Mouse (Mus musculus) splenic B cell, adult 2 months (primary cell): ENCODE measurements around the gene Fnbp1.
"Not testable (repeated sequence)": the region's sequence is repeated elsewhere in the genome, so short reads cannot be mapped to it uniquely, and the experiment has no call there.

Experiments used
- DNase-seq: peaks from one replicate; pipeline ENCODE4 v3.0.0-alpha.2; 2011; ENCODE audit warnings: low read depth, low spot score
- H3K27me3 ChIP-seq: 2 replicates; pipeline ENCODE4 v1.6.1; 2012; ENCODE audit warnings: mild to moderate bottlenecking, low read length, moderate library complexity, mixed read lengths; ENCODE audit not compliant: control insufficient read depth, poor library complexity, insufficient read depth, severe bottlenecking
- H3K36me3 ChIP-seq: 2 replicates; pipeline ENCODE4 v1.6.1; 2012; ENCODE audit warnings: mild to moderate bottlenecking, low read length, moderate library complexity, mixed read lengths; ENCODE audit not compliant: control insufficient read depth, poor library complexity, insufficient read depth, severe bottlenecking

Fnbp1 gene

GRCm38 (mm10) chr2:31141867-31142454 lies at the start of gene Fnbp1:
Fnbp1 (minus strand) TSS chr2:31142008.
- H3K27me3 ChIP-seq, result no peaks in the 10 kb centered on the region
- DNase-seq, result peak; percentile 93

GRCm38 (mm10) chr2:31189654-31190053 lies 47.8 kb upstream of the Fnbp1 start:
- H3K27me3 ChIP-seq, result no peaks in the 10 kb centered on the region
- DNase-seq, result no peak
- peaks cover 1% of the 10 kb centered on the region for H3K36me3 ChIP-seq

More at GRCm38 (mm10) chr2:31141867-31142454, at the start of gene Fnbp1:
- H3K36me3 ChIP-seq, result no peaks in the 10 kb centered on the region

- Histone ChIP-seq H3K27me3 (no peaks in the 10 kb centered on the region), H3K36me3 (peaks cover 1% of the 10 kb centered on the region)
- DNase-seq, result no peak
Observed at GRCm38 (mm10) chr2:31188691-31189090, 46.9 kb upstream of the Fnbp1 start.

GRCm38 (mm10) chr2:31183830-31184229 lies 42.0 kb upstream of the Fnbp1 start:
- Histone ChIP-seq H3K36me3 (peaks cover 1% of the 10 kb centered on the region), H3K27me3 (no peaks in the 10 kb centered on the region)
- peak; percentile 24 for DNase-seq

GRCm38 (mm10) chr2:31182786-31183330 lies 41.0 kb upstream of the Fnbp1 start:
- no peak for DNase-seq
- Histone ChIP-seq H3K36me3 (peaks cover 2% of the 10 kb centered on the region), H3K27me3 (no peaks in the 10 kb centered on the region)

- no peaks in the 10 kb centered on the region for H3K27me3 ChIP-seq
- peaks cover 9% of the 10 kb centered on the region for H3K36me3 ChIP-seq
- DNase-seq, result no peak
Observed at GRCm38 (mm10) chr2:31180081-31180551, 38.3 kb upstream of the Fnbp1 start.

- no peak for DNase-seq
- Histone ChIP-seq H3K27me3 (no peaks in the 10 kb centered on the region), H3K36me3 (peaks cover 9% of the 10 kb centered on the region)
Observed at GRCm38 (mm10) chr2:31179471-31179870, 37.7 kb upstream of the Fnbp1 start.

GRCm38 (mm10) chr2:31178593-31178992 lies 36.8 kb upstream of the Fnbp1 start:
- not testable (repeated sequence) for H3K36me3 ChIP-seq, H3K27me3 ChIP-seq, DNase-seq

GRCm38 (mm10) chr2:31173290-31173689 lies 31.5 kb upstream of the Fnbp1 start:
- no peaks in the 10 kb centered on the region for H3K27me3 ChIP-seq
- DNase-seq, result peak; percentile 54
- H3K36me3 ChIP-seq, result peaks cover 16% of the 10 kb centered on the region

- peak; percentile 45 for DNase-seq
Observed at GRCm38 (mm10) chr2:31172536-31172935, 30.7 kb upstream of the Fnbp1 start.

GRCm38 (mm10) chr2:31172001-31172400 lies 30.2 kb upstream of the Fnbp1 start:
- H3K36me3 ChIP-seq, result peaks cover 14% of the 10 kb centered on the region
- DNase-seq, result no peak
- no peaks in the 10 kb centered on the region for H3K27me3 ChIP-seq

More at GRCm38 (mm10) chr2:31172536-31172935, 30.7 kb upstream of the Fnbp1 start:
- Histone ChIP-seq H3K27me3 (no peaks in the 10 kb centered on the region), H3K36me3 (peaks cover 16% of the 10 kb centered on the region)

- no peaks in the 10 kb centered on the region for H3K27me3 ChIP-seq
- peaks cover 10% of the 10 kb centered on the region for H3K36me3 ChIP-seq
- DNase-seq, result no peak
Observed at GRCm38 (mm10) chr2:31170164-31170563, 28.4 kb upstream of the Fnbp1 start.

GRCm38 (mm10) chr2:31169001-31169400 lies 27.2 kb upstream of the Fnbp1 start:
- no peak for DNase-seq
- Histone ChIP-seq H3K36me3 (peaks cover 10% of the 10 kb centered on the region), H3K27me3 (no peaks in the 10 kb centered on the region)

GRCm38 (mm10) chr2:31167571-31167970 lies 25.8 kb upstream of the Fnbp1 start:
- DNase-seq, H3K27me3 ChIP-seq: not testable (repeated sequence)
- peaks cover 10% of the 10 kb centered on the region for H3K36me3 ChIP-seq

GRCm38 (mm10) chr2:31165529-31165928 lies 23.7 kb upstream of the Fnbp1 start:
- peaks cover 5% of the 10 kb centered on the region for H3K36me3 ChIP-seq
- no peaks in the 10 kb centered on the region for H3K27me3 ChIP-seq
- peak; percentile 45 for DNase-seq
